Mouse (Mus musculus): ENCODE results near the gene Fam168a. TPM values are rescaled to one million over a fixed set of nuclear protein-coding genes. Genes with fewer than 3 reads are reported as not detected.
A peak's percentile ranks its signal among the peaks of the same experiment; 100 is the strongest.

The Fam168a gene
- total RNA-seq (2021) (10 to 100 TPM; 52.4 to 81.2 TPM), polyA plus RNA-seq (2012; rRNA removed) (104 and 123 TPM in 2 replicates)
- long read RNA-seq, partial matches to known transcripts = 1 of 5 reads
- long read RNA-seq, other reads (novel, unspliced or antisense) = 4 of 5 reads

GRCm38 (mm10) chr7:100706143-100706841, at the start of gene Fam168a:
TSS of gene Fam168a (plus strand) at chr7:100706635.
- DNase-seq = peak; percentile 97

GRCm38 (mm10) chr7:100656739-100657138, 49.7 kb upstream of the Fam168a start:
- no peak for DNase-seq

GRCm38 (mm10) chr7:100658093-100658578, 48.3 kb upstream of the Fam168a start:
- DNase-seq = peak; percentile 40

GRCm38 (mm10) chr7:100661264-100661663, 45.2 kb upstream of the Fam168a start:
- DNase-seq = no peak

GRCm38 (mm10) chr7:100662231-100662630, 44.2 kb upstream of the Fam168a start, which contains the start of gene Plekhb1:
TSS of gene Plekhb1 (minus strand) at chr7:100662414.
- DNase-seq = no peak

DNA sequence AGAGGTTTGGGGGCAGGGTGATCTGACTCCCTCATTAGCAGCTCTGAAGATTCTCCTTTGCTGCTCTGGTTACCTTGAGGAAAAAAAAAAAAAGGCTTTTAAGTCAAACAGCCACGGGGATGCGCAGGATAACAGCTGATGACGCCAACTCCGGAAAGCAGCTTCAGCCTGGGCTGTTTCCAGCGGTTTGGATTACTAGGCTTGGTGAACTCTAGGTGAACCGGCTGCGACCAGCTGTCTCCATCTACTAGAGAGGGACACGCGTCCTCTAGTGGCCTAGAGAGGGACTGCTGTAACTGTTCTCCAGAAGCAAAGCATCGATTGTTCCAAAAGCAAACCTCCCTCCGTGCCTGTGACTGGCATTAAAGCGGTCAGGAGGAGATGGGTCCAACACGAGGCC, 43.2 kb upstream of the Fam168a start:
- peak; percentile 88 for DNase-seq

DNA sequence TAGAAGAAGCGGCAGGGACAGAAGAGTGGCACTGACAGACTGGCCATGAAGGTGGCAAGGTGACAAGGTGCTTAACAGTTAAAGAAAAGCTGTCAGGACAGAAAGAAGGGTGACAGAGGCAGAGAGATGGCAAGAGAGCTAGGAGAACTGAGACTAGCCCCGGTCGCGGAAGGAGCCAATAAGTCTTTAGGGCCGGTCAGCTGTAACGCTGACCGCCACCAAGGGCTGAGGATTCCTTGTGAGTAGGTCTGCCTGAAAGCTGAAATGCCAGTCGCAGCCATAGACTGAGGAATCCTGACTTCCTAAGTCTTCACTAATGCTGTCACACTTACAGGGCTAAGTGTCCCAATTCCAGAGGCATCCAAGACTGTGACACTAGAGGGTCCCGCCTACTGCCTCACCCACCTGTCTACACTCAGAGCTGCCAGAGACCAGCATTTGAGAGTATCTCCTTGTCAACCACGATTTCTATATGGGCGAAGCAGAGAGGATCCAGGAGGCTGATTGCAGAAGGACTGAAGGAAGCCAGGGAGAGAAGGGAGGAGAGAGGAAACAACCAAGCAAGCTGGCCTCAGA, 42.6 kb upstream of the Fam168a start:
- DNase-seq = no peak

- no peak for DNase-seq
Observed at GRCm38 (mm10) chr7:100670646-100671045, 35.8 kb upstream of the Fam168a start.

- DNase-seq = no peak
Observed at GRCm38 (mm10) chr7:100673452-100673851, 33.0 kb upstream of the Fam168a start.

DNA sequence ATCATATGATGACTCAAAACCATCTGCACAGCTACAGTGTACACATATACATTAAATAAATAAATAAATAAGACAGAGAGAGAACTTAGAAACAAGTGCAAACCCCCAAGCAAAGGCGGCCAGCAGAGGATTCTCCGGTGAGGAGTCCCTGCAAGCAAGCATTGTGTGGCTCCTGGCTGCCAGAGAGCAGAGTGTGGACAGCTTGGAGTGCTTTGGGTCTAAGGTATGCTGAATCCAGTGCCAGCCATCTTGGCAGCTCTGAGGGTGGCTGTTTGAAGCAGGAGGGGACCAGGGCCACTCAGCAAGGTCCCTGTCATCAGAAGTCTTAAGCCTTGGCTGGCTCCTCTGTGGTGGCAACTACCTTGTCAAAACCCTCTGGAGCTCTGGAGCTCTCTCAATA, 31.5 kb upstream of the Fam168a start:
- DNase-seq = no peak

DNA sequence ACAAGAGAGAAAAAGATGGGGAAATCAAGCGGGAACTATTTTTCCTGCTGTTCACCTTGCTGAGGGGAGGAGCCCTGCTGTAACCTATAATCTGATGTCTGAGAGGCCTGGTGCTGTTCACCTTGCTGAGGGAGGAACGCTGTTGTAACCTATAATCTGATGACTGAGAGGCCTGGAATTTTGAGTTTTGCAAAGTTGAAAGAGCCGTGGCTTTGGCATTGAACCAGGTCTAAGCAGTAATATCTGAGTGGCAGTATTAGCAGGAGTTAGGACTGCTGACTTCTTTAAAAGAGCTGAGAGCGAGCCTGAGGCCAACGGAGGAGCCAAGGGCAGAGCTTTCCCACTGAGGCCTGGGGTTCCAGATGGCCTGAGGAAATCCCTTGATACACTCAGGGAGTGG, 28.4 kb upstream of the Fam168a start:
- DNase-seq = peak; percentile 11

GRCm38 (mm10) chr7:100678948-100679880, 27.2 kb upstream of the Fam168a start:
- no peak for DNase-seq

DNA sequence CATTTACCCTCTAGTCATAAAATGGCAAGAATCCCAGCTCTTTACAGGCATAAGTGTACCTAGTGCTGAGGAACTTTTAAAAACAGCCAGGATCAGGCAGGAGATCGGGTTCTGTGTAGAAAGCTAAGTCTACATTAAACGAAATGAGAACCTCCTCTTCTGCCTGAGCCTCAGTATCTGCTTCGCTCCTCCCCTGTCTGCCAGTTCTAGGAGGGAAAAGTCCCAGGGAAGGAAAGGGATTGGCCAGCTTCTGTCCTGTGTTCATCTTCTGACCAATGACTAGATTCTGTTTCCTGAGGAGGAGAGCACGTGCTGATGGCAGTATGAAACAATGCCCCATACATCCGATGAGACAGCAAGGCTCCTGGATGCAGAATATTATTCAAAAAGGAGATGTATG, 25.3 kb upstream of the Fam168a start:
- DNase-seq = no peak

- no peak for DNase-seq
Observed at GRCm38 (mm10) chr7:100683241-100683640, 23.2 kb upstream of the Fam168a start.

DNA sequence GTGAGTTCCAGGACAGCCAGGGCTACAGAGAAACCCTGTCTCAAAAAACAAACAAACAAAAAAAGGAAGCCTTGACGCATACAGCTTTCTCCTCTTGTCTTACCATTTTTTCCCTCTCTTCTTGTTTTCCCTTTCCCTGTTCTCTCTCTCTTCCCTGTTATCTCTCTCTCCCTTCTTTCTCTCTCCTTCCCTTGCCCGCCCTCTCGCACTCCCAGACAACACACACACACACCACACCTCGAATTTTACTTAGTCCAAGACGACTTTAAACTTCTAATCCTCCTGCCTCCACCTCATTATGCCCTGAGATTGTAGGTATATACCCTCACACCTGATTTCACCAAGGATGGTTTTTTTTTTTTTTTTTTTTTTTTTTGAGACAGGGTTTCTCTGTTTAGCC, 22.4 kb upstream of the Fam168a start:
- DNase-seq = no peak

DNA sequence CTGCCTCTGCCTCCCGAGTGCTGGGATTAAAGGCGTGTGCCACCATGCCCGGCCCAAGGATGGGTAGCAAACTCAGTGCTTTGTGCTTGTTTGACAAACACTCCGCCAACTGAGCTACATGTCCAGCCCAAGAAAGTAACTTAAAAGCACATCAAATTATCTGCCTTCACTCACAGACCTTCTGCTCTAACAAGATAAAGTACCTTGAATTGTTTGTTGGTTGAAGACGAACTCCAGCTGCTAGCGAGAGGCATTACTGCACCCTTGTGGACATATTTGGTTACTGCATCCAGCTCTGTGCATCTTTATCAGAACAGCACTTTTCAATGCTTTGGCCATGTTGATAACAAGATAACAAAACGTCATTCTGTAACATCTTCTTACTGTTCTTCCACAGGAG, 21.9 kb upstream of the Fam168a start:
- peak; percentile 36 for DNase-seq

DNA sequence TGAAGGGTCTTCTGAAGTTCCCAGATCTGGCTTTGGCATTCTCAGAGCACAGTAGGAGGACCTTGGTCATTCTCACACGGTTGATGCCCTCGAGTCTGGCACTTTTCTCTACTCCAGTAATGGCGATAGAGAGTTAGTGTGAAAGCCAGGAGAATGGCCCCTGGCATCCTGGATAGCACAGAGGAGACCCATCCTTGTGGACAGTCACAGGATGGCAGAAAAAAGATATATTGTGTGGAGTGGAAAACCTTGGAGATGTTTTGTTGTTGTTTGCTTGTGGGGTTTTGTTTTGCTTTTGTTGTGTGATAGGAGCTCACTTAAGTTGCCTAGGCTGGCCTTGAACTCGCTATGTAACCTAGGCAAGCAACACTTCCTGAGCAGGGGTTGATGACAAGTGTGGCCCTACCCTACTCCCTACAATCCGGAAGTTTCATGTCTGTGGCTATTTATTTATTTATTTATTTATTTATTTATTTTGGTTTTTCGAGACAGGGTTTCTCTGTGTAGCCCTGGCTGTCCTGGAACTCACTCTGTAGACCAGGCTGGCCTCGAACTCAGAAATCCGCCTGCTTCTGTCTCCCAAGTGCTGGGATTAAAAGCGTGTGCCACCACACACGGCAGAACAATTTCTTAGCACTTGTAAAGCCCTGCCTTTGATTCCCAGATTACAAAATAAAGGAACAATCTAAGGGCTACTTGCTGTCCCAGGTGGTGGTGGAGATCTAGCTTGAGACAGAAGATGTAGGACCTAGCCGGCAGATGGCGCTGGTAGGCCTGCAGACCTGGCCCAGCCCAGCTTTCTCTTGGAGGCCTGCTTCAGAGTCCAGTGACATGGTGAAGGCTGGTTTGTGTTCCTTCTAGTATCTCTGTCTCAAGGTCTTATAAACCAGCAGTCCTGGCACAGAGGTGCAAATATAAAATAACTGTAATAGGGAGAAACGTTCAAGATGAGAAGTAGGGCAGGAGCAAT, 21.1 kb upstream of the Fam168a start:
- peak; percentile 77 for DNase-seq

DNA sequence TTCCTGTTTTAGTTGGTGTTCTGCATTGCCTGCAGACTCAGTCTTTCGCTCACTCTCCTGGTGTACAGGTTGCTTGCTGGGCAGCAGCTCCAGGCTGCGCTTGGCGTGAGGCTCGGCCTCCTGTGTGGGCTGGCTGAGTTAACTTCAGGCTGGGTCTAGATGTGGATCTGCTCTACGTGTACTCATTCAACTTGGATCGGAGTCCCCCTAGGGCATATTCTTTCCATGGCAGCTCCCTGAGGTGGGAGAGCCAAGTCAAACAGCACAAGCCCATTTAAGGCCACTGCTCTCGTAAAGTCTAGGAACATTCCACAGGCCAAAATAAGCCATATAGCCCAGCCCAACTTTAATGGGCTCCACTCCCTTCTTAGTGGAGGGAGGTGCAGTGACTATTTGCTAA, 18.0 kb upstream of the Fam168a start:
- no peak for DNase-seq

DNA sequence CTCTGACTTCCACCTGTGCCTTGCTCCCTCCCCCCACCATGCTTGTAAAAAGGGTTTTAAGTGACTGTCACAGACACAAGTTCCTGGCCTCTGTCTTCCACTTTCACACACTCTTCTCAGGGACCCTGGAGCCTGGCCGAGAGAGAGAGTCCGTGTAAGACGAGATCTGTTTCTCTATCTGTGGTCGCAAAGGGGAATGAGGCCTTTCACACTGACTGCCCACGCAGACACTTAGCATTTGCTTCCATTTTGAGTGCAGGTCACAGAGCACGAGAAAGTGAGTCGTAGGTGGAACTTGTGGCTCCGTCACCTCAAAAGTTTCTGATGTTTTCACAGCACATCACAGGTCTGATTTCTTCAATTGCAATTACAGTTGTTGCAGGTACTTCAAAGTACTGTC, 13.2 kb upstream of the Fam168a start:
- no peak for DNase-seq

DNA sequence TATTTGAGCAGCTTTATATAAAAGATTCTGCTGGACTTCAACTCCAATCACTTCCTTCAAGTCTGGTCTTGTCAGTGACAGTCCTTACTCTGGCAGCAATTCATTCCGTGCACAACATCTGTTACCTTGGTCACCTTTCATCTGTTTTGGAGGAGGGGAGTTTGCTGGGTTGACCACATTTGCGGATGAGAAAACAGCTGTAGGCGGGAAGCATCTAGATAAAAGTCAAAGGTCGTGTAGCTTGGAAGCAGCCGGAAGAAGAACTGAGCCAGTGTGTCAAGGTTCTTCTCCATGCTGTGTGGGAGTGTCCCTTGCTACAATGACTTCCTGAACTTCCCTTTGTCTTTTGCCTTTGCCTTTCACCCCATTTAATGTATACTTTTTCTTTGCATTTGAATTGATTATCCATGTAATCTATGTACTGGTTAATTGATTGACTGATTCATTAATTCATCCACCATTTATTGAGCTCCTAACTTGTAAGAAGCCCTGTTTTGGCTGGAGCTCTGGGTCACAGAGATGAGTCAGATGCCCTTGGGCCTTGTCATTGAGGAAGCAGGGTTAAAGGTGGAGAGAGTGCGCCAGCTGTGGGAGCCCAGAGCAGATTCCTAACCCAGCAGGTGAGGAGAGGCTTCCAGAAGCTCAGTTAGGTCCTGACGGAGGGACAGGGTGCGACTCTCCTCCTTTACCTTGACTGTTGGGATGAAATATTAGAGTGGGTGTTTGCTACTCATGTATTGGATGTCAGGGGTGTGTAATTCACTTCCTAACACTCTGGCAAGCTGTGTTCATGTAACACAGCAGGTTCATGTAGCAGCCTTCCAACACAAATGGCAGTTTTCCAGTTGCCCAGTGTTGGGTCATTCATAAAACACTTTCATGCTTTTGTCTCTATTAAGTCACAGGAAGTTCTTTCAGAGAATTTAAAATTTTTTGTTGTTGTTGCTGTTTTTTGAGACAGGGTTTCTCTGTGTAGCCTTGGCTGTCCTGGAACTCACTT, 6.4 kb upstream of the Fam168a start:
- DNase-seq = peak; percentile 75
